Mouse (Mus musculus) myocyte (in vitro differentiated cells): Measurements from ENCODE around the gene Slc38a11. TPM values are rescaled to one million over a fixed set of nuclear protein-coding genes. Genes with fewer than 3 reads are reported as not detected.

Experiments
- H3K27me3 ChIP-seq: one replicate; pipeline ENCODE4 v1.6.1; 2011; ENCODE audit not compliant: control insufficient read depth, insufficient read depth, insufficient read length
- H3K36me3 ChIP-seq: one replicate; pipeline ENCODE4 v1.6.1; 2011; ENCODE audit not compliant: control insufficient read depth, insufficient read depth
- H3K4me2 ChIP-seq: one replicate; pipeline ENCODE4 v1.6.1; 2011; ENCODE audit warnings: low read depth, control low read depth
- H3K4me3 ChIP-seq: one replicate; pipeline ENCODE4 v1.5.1; 2011; ENCODE audit warnings: mild to moderate bottlenecking, control low read depth, moderate library complexity
- H3K79me2 ChIP-seq: one replicate; pipeline ENCODE4 v1.6.1; 2011; ENCODE audit not compliant: control insufficient read depth, insufficient read depth
- H3ac ChIP-seq: one replicate; pipeline ENCODE4 v1.6.1; 2011; ENCODE audit not compliant: control insufficient read depth, insufficient read length
- CEBPB ChIP-seq: IDR thresholded peaks from 2 replicates; pipeline ENCODE4 v1.6.1; 2011; ENCODE audit warnings: mild to moderate bottlenecking, moderate library complexity; ENCODE audit not compliant: poor library complexity, insufficient read depth, severe bottlenecking
- E2F4 ChIP-seq: IDR thresholded peaks from one replicate; pipeline ENCODE4 v1.6.1; 2011; ENCODE audit warnings: mild to moderate bottlenecking, control low read depth, moderate library complexity; ENCODE audit not compliant: insufficient read depth
- MAX ChIP-seq: IDR thresholded peaks from one replicate; pipeline ENCODE4 v1.6.1; 2011; ENCODE audit warnings: low read depth, mild to moderate bottlenecking, control low read depth
- MYOD1 ChIP-seq, 3 experiments: IDR thresholded peaks; one replicate each; pipeline ENCODE4 v1.6.1; 2011; ENCODE audit warnings: control low read depth in 2 of 3, low read depth in 2 of 3, mild to moderate bottlenecking in 2 of 3, moderate library complexity in 1 of 3; ENCODE audit not compliant: insufficient read length in 2 of 3, control insufficient read depth in 1 of 3
- MYOG ChIP-seq, 3 experiments: IDR thresholded peaks; one replicate each; pipeline ENCODE4 v1.6.1; 2011; ENCODE audit warnings: control low read depth in 2 of 3, low read depth in 2 of 3, mild to moderate bottlenecking in 2 of 3; ENCODE audit not compliant: insufficient read length in 2 of 3, control insufficient read depth in 1 of 3, insufficient read depth in 1 of 3
- POLR2A ChIP-seq: IDR thresholded peaks from one replicate; pipeline ENCODE4 v1.6.1; 2011; ENCODE audit warnings: low read depth, mild to moderate bottlenecking, control low read depth, moderate library complexity; ENCODE audit not compliant: insufficient read length
- POLR2AphosphoS2 ChIP-seq: IDR thresholded peaks from one replicate; pipeline ENCODE4 v1.6.1; 2011; ENCODE audit warnings: low read depth, control low read depth; ENCODE audit not compliant: insufficient read length
- REST ChIP-seq: IDR thresholded peaks from one replicate; pipeline ENCODE4 v1.6.1; 2011; ENCODE audit warnings: mild to moderate bottlenecking, control low read depth, moderate library complexity; ENCODE audit not compliant: insufficient read depth, insufficient read length
- SRF ChIP-seq: IDR thresholded peaks from one replicate; pipeline ENCODE4 v1.6.1; 2011; ENCODE audit warnings: low read depth; ENCODE audit not compliant: control insufficient read depth, insufficient read length
- TCF12 ChIP-seq: IDR thresholded peaks from one replicate; pipeline ENCODE4 v1.6.1; 2011; ENCODE audit warnings: mild to moderate bottlenecking, control low read depth; ENCODE audit not compliant: poor library complexity, insufficient read depth, severe bottlenecking
- TCF3 ChIP-seq: IDR thresholded peaks from one replicate; pipeline ENCODE4 v1.6.1; 2011; ENCODE audit warnings: low read depth, control low read depth; ENCODE audit not compliant: insufficient read length
- USF1 ChIP-seq: IDR thresholded peaks from one replicate; pipeline ENCODE4 v1.6.1; 2011; ENCODE audit warnings: low read depth, mild to moderate bottlenecking, control low read depth, moderate library complexity
- polyA plus RNA-seq: library from polyadenylated mRNA; unstranded; fragments of >200 nt; fragmentation: generic; extraction: Trizol; gene quantifications from one replicate; pipeline ENCODE4 v1.2.1, GENCODE M21; 2012; ENCODE audit warnings: missing spikeins

The Slc38a11 gene
- polyA plus RNA-seq, 1 experiment, result not detected

- Histone ChIP-seq H3ac (no peak overlapping the region), H3K27me3 (no peaks in the 10 kb centered on the region), H3K4me3 (no peak overlapping the region), H3K4me2 (peak overlapping the region; percentile 10), H3K36me3 (no peaks in the 10 kb centered on the region), H3K79me2 (no peaks in the 10 kb centered on the region)
- TF ChIP-seq TCF12 (peak; percentile 60), MYOD1 (IDR thresholded peaks at IDR 0.05; ENCODE audit: control insufficient read depth in 1 of 3, insufficient read length in 2 of 3, low read depth in 2 of 3) (peak; percentile 28 to 60 (median 58)), CEBPB (no peak), USF1 (no peak), TCF3 (no peak), MAX (no peak), POLR2A (no peak), REST (no peak), MYOG (IDR thresholded peaks at IDR 0.05; ENCODE audit: control insufficient read depth in 1 of 3, insufficient read depth in 1 of 3, insufficient read length in 2 of 3, low read depth in 2 of 3) (peak in 2 of 3 experiments; percentile 3 to 71), E2F4 (no peak)
Observed at GRCm38 (mm10) chr2:65288696-65289095, 75.1 kb downstream of the Slc38a11 start.

- no peak overlapping the region for H3ac ChIP-seq
- H3K79me2 ChIP-seq, result no peaks in the 10 kb centered on the region
- no peak overlapping the region for H3K4me3 ChIP-seq
- no peaks in the 10 kb centered on the region for H3K27me3 ChIP-seq
- H3K36me3 ChIP-seq, result no peaks in the 10 kb centered on the region
- TF ChIP-seq MYOG (IDR thresholded peaks at IDR 0.05; ENCODE audit: control insufficient read depth in 1 of 3, insufficient read depth in 1 of 3, insufficient read length in 2 of 3, low read depth in 2 of 3), result no peak
- peak in 1 of 3 experiments; percentile 67 for TF ChIP-seq MYOD1 (IDR thresholded peaks at IDR 0.05; ENCODE audit: control insufficient read depth in 1 of 3, insufficient read length in 2 of 3, low read depth in 2 of 3)
- H3K4me2 ChIP-seq, result no peak overlapping the region
Observed at GRCm38 (mm10) chr2:65285380-65285779, 78.5 kb downstream of the Slc38a11 start.

GRCm38 (mm10) chr2:65282979-65283378, 80.9 kb downstream of the Slc38a11 start:
- Histone ChIP-seq H3K36me3 (no peaks in the 10 kb centered on the region), H3K4me2 (no peak overlapping the region), H3K79me2 (no peaks in the 10 kb centered on the region), H3K4me3 (no peak overlapping the region), H3ac (no peak overlapping the region), H3K27me3 (no peaks in the 10 kb centered on the region)
- TF ChIP-seq REST (no peak), POLR2A (no peak), MYOD1 (IDR thresholded peaks at IDR 0.05; ENCODE audit: control insufficient read depth in 1 of 3, insufficient read length in 2 of 3, low read depth in 2 of 3) (no peak), USF1 (no peak), TCF3 (no peak), CEBPB (no peak), POLR2AphosphoS2 (no peak), MAX (no peak), TCF12 (no peak), MYOG (IDR thresholded peaks at IDR 0.05; ENCODE audit: control insufficient read depth in 1 of 3, insufficient read depth in 1 of 3, insufficient read length in 2 of 3, low read depth in 2 of 3) (no peak), SRF (no peak), E2F4 (no peak)

- Histone ChIP-seq H3K4me2 (peak overlapping the region; percentile 46), H3K4me3 (no peak overlapping the region), H3K27me3 (no peaks in the 10 kb centered on the region), H3K79me2 (no peaks in the 10 kb centered on the region), H3ac (no peak overlapping the region), H3K36me3 (no peaks in the 10 kb centered on the region)
- no peak for TF ChIP-seq POLR2A
- TF ChIP-seq TCF3, result no peak
- no peak for TF ChIP-seq MYOG (IDR thresholded peaks at IDR 0.05; ENCODE audit: control insufficient read depth in 1 of 3, insufficient read depth in 1 of 3, insufficient read length in 2 of 3, low read depth in 2 of 3)
- TF ChIP-seq E2F4, result no peak
- no peak for TF ChIP-seq USF1
- no peak for TF ChIP-seq MYOD1 (IDR thresholded peaks at IDR 0.05; ENCODE audit: control insufficient read depth in 1 of 3, insufficient read length in 2 of 3, low read depth in 2 of 3)
- no peak for TF ChIP-seq CEBPB
- no peak for TF ChIP-seq TCF12
- TF ChIP-seq MAX, result no peak
Observed at GRCm38 (mm10) chr2:65279029-65279690, 84.7 kb downstream of the Slc38a11 start.

GRCm38 (mm10) chr2:65275443-65276061, 88.3 kb downstream of the Slc38a11 start:
- Histone ChIP-seq H3K79me2 (no peaks in the 10 kb centered on the region), H3K27me3 (no peaks in the 10 kb centered on the region), H3ac (no peak overlapping the region), H3K36me3 (no peaks in the 10 kb centered on the region), H3K4me2 (no peak overlapping the region), H3K4me3 (no peak overlapping the region)
- TF ChIP-seq REST (no peak), E2F4 (no peak), SRF (no peak), POLR2A (no peak), MAX (no peak), MYOG (IDR thresholded peaks at IDR 0.05; ENCODE audit: control insufficient read depth in 1 of 3, insufficient read depth in 1 of 3, insufficient read length in 2 of 3, low read depth in 2 of 3) (no peak), MYOD1 (IDR thresholded peaks at IDR 0.05; ENCODE audit: control insufficient read depth in 1 of 3, insufficient read length in 2 of 3, low read depth in 2 of 3) (no peak), CEBPB (no peak), USF1 (no peak), TCF3 (no peak), POLR2AphosphoS2 (no peak), TCF12 (no peak)
